Mouse (Mus musculus): Measurements from ENCODE around the gene Map2k3.

GRCm38 (mm10) chr11:60990428-60990827, 58.6 kb downstream of the Map2k3 start:
- no peak for TF ChIP-seq POLR2A (IDR thresholded peaks at IDR 0.05; ENCODE audit: control insufficient read depth, extremely low read depth, insufficient read depth, low read length, poor library complexity)
- no peak for TF ChIP-seq CTCF (IDR thresholded peaks at IDR 0.05; ENCODE audit: borderline replicate concordance, control insufficient read depth, extremely low read depth, insufficient read depth, low read length, poor library complexity)

Data from thymus, adult 2 months (tissue).